Mouse (Mus musculus) liver, postnatal 0 days (tissue): ENCODE results near the gene Olfr212.

ENCODE experiments used
- CTCF ChIP-seq: sonication (generic); IDR thresholded peaks from 2 replicates; pipeline ENCODE4 v1.5.1; 2016; ENCODE audit warnings: antibody characterized with exemption, low read depth
- EP300 ChIP-seq: IDR thresholded peaks from 2 replicates; pipeline ENCODE4 v1.6.1; 2016; ENCODE audit warnings: antibody characterized with exemption, low read depth, mild to moderate bottlenecking

- TF ChIP-seq CTCF (no peak), EP300 (no peak)
Observed at GRCm38 (mm10) chr6:116493742-116494141, 12.6 kb upstream of the Olfr212 start.
